Mouse (Mus musculus) stomach, postnatal 0 days (tissue): ENCODE data around the gene Slc35c2. TPM values are rescaled to one million over a fixed set of nuclear protein-coding genes. Genes with fewer than 3 reads are reported as not detected.
A peak's percentile ranks its signal among the peaks of the same experiment; 100 is the strongest.

ENCODE experiments used
- ATAC-seq: fragments of 200-750 bp; cut with Nextera tagmentation; 2 replicates; pipeline ENCODE4 v1.8.0; 2017; ENCODE audit not compliant: low FRiP score, low TSS enrichment
- DNase-seq: peaks from one replicate; pipeline ENCODE4 v3.0.0-alpha.2; 2016; ENCODE audit warnings: low spot score
- H3K27ac ChIP-seq: fragments of 300-500 bp; sonication (generic); replicated peaks from 2 replicates; pipeline ENCODE4 v1.5.1; 2014; ENCODE audit warnings: mild to moderate bottlenecking, control low read depth
- H3K27me3 ChIP-seq: fragments of 300-500 bp; sonication (generic); 2 replicates; pipeline ENCODE4 v1.6.1; 2014; ENCODE audit warnings: low read length; ENCODE audit not compliant: control insufficient read depth, insufficient read depth
- H3K36me3 ChIP-seq: fragments of 300-500 bp; sonication (generic); 2 replicates; pipeline ENCODE4 v1.6.1; 2014; ENCODE audit warnings: low read length, mixed read lengths; ENCODE audit not compliant: control insufficient read depth, insufficient read depth
- H3K4me1 ChIP-seq: fragments of 300-500 bp; sonication (generic); replicated peaks from 2 replicates; pipeline ENCODE4 v1.6.1; 2014; ENCODE audit warnings: antibody characterized with exemption; ENCODE audit not compliant: control insufficient read depth, insufficient read depth
- H3K4me2 ChIP-seq: fragments of 300-500 bp; sonication (generic); replicated peaks from 2 replicates; pipeline ENCODE4 v1.6.1; 2014; ENCODE audit warnings: low read depth, mild to moderate bottlenecking, control low read depth, moderate library complexity
- H3K4me3 ChIP-seq: fragments of 300-500 bp; sonication (generic); 2 replicates; pipeline ENCODE4 v1.5.1; 2014; ENCODE audit warnings: low read depth, low read length, control low read depth
- H3K9ac ChIP-seq: fragments of 300-500 bp; sonication (generic); 2 replicates; pipeline ENCODE4 v1.6.1; 2014; ENCODE audit warnings: mild to moderate bottlenecking, low read length, control low read depth, mixed read lengths
- H3K9me3 ChIP-seq: fragments of 300-500 bp; sonication (generic); 2 replicates; pipeline ENCODE4 v1.6.1; 2016; ENCODE audit warnings: low read length; ENCODE audit not compliant: control insufficient read depth
- CTCF ChIP-seq: IDR thresholded peaks from 2 replicates; pipeline ENCODE4 v1.5.1; 2016; ENCODE audit warnings: antibody characterized with exemption, low read depth, mild to moderate bottlenecking, moderate library complexity
- EP300 ChIP-seq: optimal IDR thresholded peaks from 2 replicates; pipeline ENCODE3; 2016; ENCODE audit warnings: antibody characterized with exemption
- WGBS: fragments of 180-500 bp; shearing (Covaris S2); extraction: QIAGEN DNeasy Blood & Tissue Kit; methylation state at CpG from one replicate; pipeline ENCODE4 v1.1.7; 2014; 5-methylcytosine and 5-hydroxymethylcytosine counted together
- polyA plus RNA-seq: library from polyadenylated mRNA; unstranded; fragments of >200 nt; fragmentation: Nextera tagmentation; extraction: Ambion mirVana; gene quantifications from 2 replicates; pipeline ENCODE4 v1.2.1, GENCODE M21; 2015

Slc35c2 gene
- polyA plus RNA-seq, 1 experiment from 2014 or later: 38.5 TPM

DNA sequence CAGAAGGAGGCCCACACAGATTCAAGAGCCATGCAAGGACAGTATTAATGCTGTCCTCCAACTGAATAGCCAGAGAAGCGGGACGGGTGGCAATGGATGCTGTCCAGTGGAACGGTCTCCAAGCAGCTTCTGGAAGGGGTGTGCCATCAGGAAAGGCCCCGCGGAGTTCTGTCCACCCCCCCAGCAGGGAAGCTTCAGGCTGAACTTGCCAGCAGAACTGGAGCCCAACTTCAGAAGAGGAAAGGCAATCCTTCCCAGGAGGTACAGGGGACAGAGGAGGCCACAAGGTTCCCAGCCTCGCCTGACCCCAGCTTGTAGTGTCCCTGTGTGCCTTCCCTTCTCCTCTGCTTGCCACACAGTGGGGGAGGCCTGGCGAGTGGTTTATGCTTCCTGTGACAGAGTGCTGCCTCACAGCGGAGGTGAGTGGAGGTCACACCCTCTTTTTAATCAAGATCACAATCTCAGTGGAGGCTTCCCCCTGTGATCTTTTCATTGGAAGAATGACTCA, 33.8 kb upstream of the Slc35c2 start:
- H3K27ac ChIP-seq: peak overlapping the region; percentile 70
- no peaks in the 10 kb centered on the region for H3K36me3 ChIP-seq
- no peak overlapping the region for H3K4me3 ChIP-seq
- 53% methylated on average over 8 of the region's 8 CpGs for WGBS
- 0 out of 2 replicates have a peak overlapping the region, but pooled peaks have one; percentile 21 for H3K4me2 ChIP-seq
- DNase-seq (no peak), ATAC-seq (no peak)
- peaks cover 2% of the 10 kb centered on the region; the same call in 1 of the 2 replicates for H3K4me1 ChIP-seq
- TF ChIP-seq CTCF (peak; percentile 30; the same call in 1 of the 2 replicates), EP300 (no peak)
- no peaks in the 10 kb centered on the region for H3K9me3 ChIP-seq
- H3K27me3 ChIP-seq: no peaks in the 10 kb centered on the region
- no peak overlapping the region for H3K9ac ChIP-seq

DNA sequence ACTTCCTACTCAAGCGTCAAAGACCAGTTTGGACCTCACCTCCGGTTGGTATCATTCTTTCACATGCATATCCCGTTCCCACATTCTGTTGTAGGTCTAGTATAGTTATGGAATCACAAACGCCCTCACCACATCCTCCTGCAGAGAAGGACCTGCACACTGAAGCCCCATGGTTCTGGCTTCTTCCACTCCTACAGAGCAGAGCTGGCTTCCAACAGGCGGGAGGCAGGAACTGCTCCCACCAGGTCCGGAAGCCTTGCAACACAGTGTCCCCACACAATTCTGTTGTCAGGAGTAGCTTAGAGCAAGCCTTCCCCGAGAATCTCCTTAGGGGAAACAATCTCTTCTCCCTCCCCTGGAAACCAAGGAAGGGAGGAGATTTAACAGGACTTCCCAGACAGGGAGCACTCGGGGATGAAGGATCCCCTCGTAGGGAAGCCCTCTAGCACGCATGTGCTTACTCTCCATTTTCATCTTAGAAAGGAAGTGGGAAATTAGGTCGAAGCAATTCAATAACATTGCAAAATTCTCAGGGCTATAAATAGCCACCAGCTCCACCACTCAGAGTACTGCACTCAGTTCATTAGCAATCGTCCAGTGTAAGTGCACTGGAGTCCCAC, 33.0 kb upstream of the Slc35c2 start:
- peak overlapping the region; percentile 21; the same call in 1 of the 2 replicates for H3K4me2 ChIP-seq
- H3K9ac ChIP-seq: no peak overlapping the region
- ATAC-seq: no peak; the same call in 1 of the 2 replicates
- H3K27me3 ChIP-seq: no peaks in the 10 kb centered on the region
- TF ChIP-seq EP300 (no peak), CTCF (no peak)
- DNase-seq: no peak
- no peak overlapping the region for H3K4me3 ChIP-seq
- H3K4me1 ChIP-seq: peaks cover 2% of the 10 kb centered on the region; the same call in 1 of the 2 replicates
- 50% methylated on average over 12 of the region's 12 CpGs for WGBS
- peak overlapping the region; percentile 70 for H3K27ac ChIP-seq
- no peaks in the 10 kb centered on the region for H3K36me3 ChIP-seq
- no peaks in the 10 kb centered on the region for H3K9me3 ChIP-seq

DNA sequence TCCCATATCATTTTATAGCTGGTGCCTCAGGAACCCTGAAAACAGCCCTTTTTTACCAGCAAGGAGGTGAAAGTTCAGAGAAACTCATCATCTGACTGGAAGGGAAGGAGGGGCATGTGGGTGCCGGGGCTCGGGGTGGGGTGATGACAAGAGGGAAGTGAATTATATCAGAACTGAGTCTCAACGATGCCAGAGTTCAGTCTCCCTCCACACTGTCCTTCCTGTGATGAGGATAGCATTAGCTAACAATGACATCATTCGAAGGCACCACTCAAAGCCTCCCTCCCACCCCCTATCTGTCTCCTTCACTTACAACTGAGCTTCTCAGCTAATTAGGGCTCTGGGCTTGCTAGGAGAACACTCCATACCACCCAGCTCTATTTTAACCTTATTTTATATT, 31.8 kb upstream of the Slc35c2 start:
- TF ChIP-seq CTCF (no peak), EP300 (no peak)
- DNase-seq: no peak
- WGBS: 42% methylated on average over 4 of the region's 4 CpGs
- peaks cover 6% of the 10 kb centered on the region for H3K36me3 ChIP-seq
- H3K9me3 ChIP-seq: no peaks in the 10 kb centered on the region
- no peak overlapping the region for H3K9ac ChIP-seq
- H3K4me3 ChIP-seq: no peak overlapping the region
- no peaks in the 10 kb centered on the region for H3K27me3 ChIP-seq
- peaks cover 2% of the 10 kb centered on the region; the same call in 1 of the 2 replicates for H3K4me1 ChIP-seq
- no peak for ATAC-seq
- H3K27ac ChIP-seq: no peak overlapping the region
- H3K4me2 ChIP-seq: no peak overlapping the region

DNA sequence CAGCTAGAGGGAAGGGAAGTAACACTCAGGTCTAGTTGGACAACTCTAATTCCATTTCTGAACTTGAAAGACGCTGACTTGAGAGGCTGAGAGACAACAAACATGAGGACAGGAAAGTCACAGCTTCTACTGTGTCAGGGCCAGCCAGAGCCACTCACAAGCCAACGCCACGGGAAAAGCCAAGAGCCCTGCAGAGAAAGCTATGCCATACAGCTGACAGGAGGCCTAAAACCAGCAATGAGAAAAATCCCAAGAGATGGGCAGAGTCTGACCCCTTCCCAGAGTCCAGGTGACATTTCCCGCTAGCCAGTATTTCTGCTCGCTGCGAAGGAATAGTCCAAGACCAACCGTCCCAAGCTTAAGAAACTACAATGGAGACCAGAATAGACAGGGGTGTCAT, 31.3 kb upstream of the Slc35c2 start:
- 85% methylated on average over 7 of the region's 7 CpGs for WGBS
- Histone ChIP-seq H3K27ac (no peak overlapping the region), H3K9ac (no peak overlapping the region), H3K4me2 (no peak overlapping the region), H3K4me3 (no peak overlapping the region), H3K36me3 (peaks cover 9% of the 10 kb centered on the region), H3K27me3 (no peaks in the 10 kb centered on the region), H3K9me3 (no peaks in the 10 kb centered on the region), H3K4me1 (peaks cover 2% of the 10 kb centered on the region; the same call in 1 of the 2 replicates)
- no peak for DNase-seq
- no peak for TF ChIP-seq EP300
- no peak for TF ChIP-seq CTCF
- no peak for ATAC-seq

DNA sequence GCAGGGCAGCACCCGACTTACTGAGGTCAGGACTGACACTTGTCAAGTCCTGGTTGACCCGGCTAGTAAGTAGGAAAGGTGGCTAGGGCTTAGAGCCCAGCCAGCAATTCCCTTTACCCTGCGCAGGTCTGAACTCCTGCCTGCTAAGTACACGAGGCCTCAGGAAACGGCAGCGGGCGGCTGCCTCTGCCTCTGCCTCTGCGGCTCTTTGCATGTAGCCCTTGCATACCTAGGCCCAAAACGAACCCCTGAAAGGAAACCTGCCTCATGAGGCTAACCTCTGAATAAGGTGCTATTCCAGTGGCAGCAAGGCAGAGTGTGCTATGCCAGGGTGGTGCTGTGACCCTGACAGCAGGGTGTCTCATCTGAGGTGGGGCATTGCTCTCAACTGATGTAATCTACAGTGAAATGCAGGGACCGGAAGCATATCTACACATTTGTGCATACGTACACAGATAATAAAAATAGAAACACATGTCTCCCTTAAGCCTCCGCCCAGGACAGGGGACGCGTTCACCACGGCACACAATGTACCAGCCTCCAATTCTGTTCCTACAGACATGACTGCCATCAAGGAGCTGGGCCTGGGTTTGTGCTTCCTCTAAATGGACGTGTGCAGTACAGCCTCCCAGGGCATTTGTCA, 30.1 kb upstream of the Slc35c2 start:
- 45% methylated on average over 16 of the region's 16 CpGs for WGBS
- Histone ChIP-seq H3K9ac (peak overlapping the region; percentile 23; the same call in 1 of the 2 replicates), H3K4me2 (no peak overlapping the region), H3K9me3 (no peaks in the 10 kb centered on the region), H3K4me1 (peaks cover 2% of the 10 kb centered on the region; the same call in 1 of the 2 replicates), H3K27ac (peak overlapping the region; percentile 63), H3K4me3 (no peak overlapping the region), H3K36me3 (peaks cover 12% of the 10 kb centered on the region), H3K27me3 (no peaks in the 10 kb centered on the region)
- no peak for DNase-seq
- ATAC-seq: no peak
- TF ChIP-seq EP300: no peak
- TF ChIP-seq CTCF: no peak
